In the genomic region with DNA sequence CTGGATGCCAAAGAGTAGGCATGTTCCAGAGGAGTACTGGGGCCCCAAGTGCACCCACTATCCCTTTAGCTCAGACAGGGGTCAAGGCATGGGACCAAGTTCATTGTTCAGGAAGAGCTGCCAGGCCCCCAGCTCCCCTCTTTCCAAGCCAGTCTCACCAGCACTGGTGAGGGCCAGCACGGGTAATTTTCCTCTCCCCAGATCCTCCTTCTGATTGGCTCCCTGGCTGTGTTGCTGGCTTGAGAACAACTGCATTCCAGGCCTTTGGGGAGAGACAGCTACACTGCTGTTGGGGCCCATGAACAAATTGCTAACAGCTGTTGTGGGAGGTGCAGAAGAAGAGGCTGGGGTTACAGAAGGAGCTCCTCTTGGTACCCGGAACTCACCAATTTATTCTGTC, we compare ENCODE assay signal across 8 mouse cellular contexts. TPM values are rescaled to one million over a fixed set of nuclear protein-coding genes. Genes with fewer than 3 reads are reported as not detected.
A peak's percentile ranks its signal among the peaks of the same experiment; 100 is the strongest.
DNase-seq lines count a peak whose midpoint lies in the region; ATAC-seq lines count a peak whose summit lies in the region.

No protein-coding gene starts in this region.

- no peak overlapping the region for H3K9ac ChIP-seq in hindbrain, embryonic 12.5 days
- no peak overlapping the region; the same call in 1 of the 2 replicates for H3K9ac ChIP-seq in hindbrain, embryonic 11.5 days (ENCODE audit: low read depth, low read length)

- H3K9me3 ChIP-seq in hindbrain, embryonic 12.5 days (replicated peaks), result no peaks in the 10 kb centered on the region
- no peaks in the 10 kb centered on the region for H3K9me3 ChIP-seq in hindbrain, embryonic 11.5 days (ENCODE audit: control insufficient read depth, low read length)
- no peaks in the 10 kb centered on the region for H3K9me3 ChIP-seq in heart, embryonic 10.5 days
- H3K9me3 ChIP-seq in midbrain, embryonic 10.5 days (replicated peaks), result no peaks in the 10 kb centered on the region

- no peaks in the 10 kb centered on the region for H3K27me3 ChIP-seq in hindbrain, embryonic 12.5 days
- H3K27me3 ChIP-seq in hindbrain, embryonic 11.5 days (ENCODE audit: control insufficient read depth, insufficient read depth, low read length), result no peaks in the 10 kb centered on the region
- no peaks in the 10 kb centered on the region for H3K27me3 ChIP-seq in heart, embryonic 10.5 days (ENCODE audit: insufficient read depth, poor library complexity, severe bottlenecking)
- peaks cover 6% of the 10 kb centered on the region; the same call in 1 of the 2 replicates for H3K27me3 ChIP-seq in midbrain, embryonic 10.5 days (ENCODE audit: low read depth, poor library complexity, severe bottlenecking)

- H3K36me3 ChIP-seq in hindbrain, embryonic 12.5 days, result no peaks in the 10 kb centered on the region
- H3K36me3 ChIP-seq in hindbrain, embryonic 11.5 days (ENCODE audit: control insufficient read depth, insufficient read depth, low read length), result no peaks in the 10 kb centered on the region
- no peaks in the 10 kb centered on the region for H3K36me3 ChIP-seq in heart, embryonic 10.5 days
- no peaks in the 10 kb centered on the region for H3K36me3 ChIP-seq in midbrain, embryonic 10.5 days

- no peak for DNase-seq in hindbrain, embryonic 11.5 days (ENCODE audit: low spot score)
- no peak for DNase-seq in heart, embryonic 10.5 days (ENCODE audit: low spot score)
- DNase-seq in kidney, postnatal 25 days, result peak; percentile 47 to 74
- peak; percentile 92 for DNase-seq in skeletal muscle tissue, adult 2 months (ENCODE audit: low read depth, low spot score)
- no peak for DNase-seq in right cerebral cortex, postnatal 14 days
- DNase-seq in midbrain, embryonic 10.5 days (ENCODE audit: low spot score), result no peak

- H3K4me3 ChIP-seq in hindbrain, embryonic 12.5 days, result no peak overlapping the region
- no peak overlapping the region for H3K4me3 ChIP-seq in hindbrain, embryonic 11.5 days (ENCODE audit: low read depth, low read length)
- no peak overlapping the region for H3K4me3 ChIP-seq in brown adipose tissue, adult 24 weeks (ENCODE audit: insufficient read depth, low read depth, low read length)
- H3K4me3 ChIP-seq in heart, embryonic 10.5 days, result no peak overlapping the region
- H3K4me3 ChIP-seq in midbrain, embryonic 10.5 days, result no peak overlapping the region

- H3K4me2 ChIP-seq in hindbrain, embryonic 12.5 days (replicated peaks), result no peak overlapping the region
- no peak overlapping the region for H3K4me2 ChIP-seq in hindbrain, embryonic 11.5 days (replicated peaks; ENCODE audit: low read depth, low read length)

- peaks cover 20% of the 10 kb centered on the region for H3K4me1 ChIP-seq in hindbrain, embryonic 12.5 days
- H3K4me1 ChIP-seq in hindbrain, embryonic 11.5 days (replicated peaks; ENCODE audit: control insufficient read depth, insufficient read depth, low read length), result no peaks in the 10 kb centered on the region; the same call in 1 of the 2 replicates
- peaks cover 18% of the 10 kb centered on the region for H3K4me1 ChIP-seq in brown adipose tissue, adult 24 weeks (ENCODE audit: control insufficient read depth, insufficient read depth, insufficient read length, low read length)
- H3K4me1 ChIP-seq in heart, embryonic 10.5 days, result peaks cover 62% of the 10 kb centered on the region
- peaks cover 15% of the 10 kb centered on the region for H3K4me1 ChIP-seq in midbrain, embryonic 10.5 days

- no peak for ATAC-seq in hindbrain, embryonic 12.5 days (ENCODE audit: low FRiP score)
- no peak for ATAC-seq in hindbrain, embryonic 11.5 days (ENCODE audit: low FRiP score)

- H3K27ac ChIP-seq in hindbrain, embryonic 12.5 days, result 0 out of 2 replicates have a peak overlapping the region, but pooled peaks have one; percentile 40
- H3K27ac ChIP-seq in hindbrain, embryonic 11.5 days (ENCODE audit: low read depth, low read length), result no peak overlapping the region
- H3K27ac ChIP-seq in brown adipose tissue, adult 24 weeks (replicated peaks; ENCODE audit: low read depth, low read length), result peak overlapping the region; percentile 82
- H3K27ac ChIP-seq in heart, embryonic 10.5 days, result peak overlapping the region; percentile 72; the same call in 1 of the 2 replicates
- H3K27ac ChIP-seq in midbrain, embryonic 10.5 days (replicated peaks), result no peak overlapping the region

- WGBS in hindbrain, embryonic 12.5 days, result 32% methylated on average over 2 of the region's 2 CpGs
- WGBS in hindbrain, embryonic 11.5 days, result 25% methylated on average over 2 of the region's 2 CpGs
- WGBS in heart, embryonic 10.5 days, result 22% methylated on average over 2 of the region's 2 CpGs
- WGBS in midbrain, embryonic 10.5 days, result 44% methylated on average over 2 of the region's 2 CpGs

RNA-seq across cellular contexts. Expression of a gene that starts 17.4 kb away (rescaled TPM):
- 72.4 and 80.2 TPM in 2 replicates for polyA plus RNA-seq in hindbrain, embryonic 12.5 days (2016; fragmentation: Nextera tagmentation; extraction: Ambion mirVana)
- polyA plus RNA-seq in hindbrain, embryonic 11.5 days (2014; fragmentation: Nextera tagmentation; extraction: Ambion mirVana), result 39.9 and 40.2 TPM in 2 replicates
- polyA plus RNA-seq in brown adipose tissue, adult 24 weeks (2012; ENCODE audit: insufficient read depth, insufficient read length, missing spikeins), result 804 and 896 TPM in 2 replicates
- polyA plus RNA-seq in heart, embryonic 10.5 days (2016; fragmentation: Nextera tagmentation; extraction: Ambion mirVana), result 52.5 and 84.3 TPM in 2 replicates
- 13.7 and 23.4 TPM in 2 replicates for polyA plus RNA-seq in midbrain, embryonic 10.5 days (2016; fragmentation: Nextera tagmentation; extraction: Ambion mirVana)

Comparison
In these comparisons a context has a peak if more than half of its experiments do, and no peak if none do; other contexts are left out.
1. H3K27ac ChIP-seq: peak in hindbrain, embryonic 12.5 days (single experiment), brown adipose tissue, adult 24 weeks (single experiment) and heart, embryonic 10.5 days (single experiment); none in hindbrain, embryonic 11.5 days (single experiment) and midbrain, embryonic 10.5 days (single experiment).
2. DNase-seq: peak in kidney, postnatal 25 days (2 of 2) and skeletal muscle tissue, adult 2 months (single experiment); none in hindbrain, embryonic 11.5 days (single experiment), heart, embryonic 10.5 days (single experiment), right cerebral cortex, postnatal 14 days (single experiment) and midbrain, embryonic 10.5 days (single experiment).